Mouse (Mus musculus) stomach, embryonic 15.5 days (tissue): ENCODE results near the gene Psmd7. TPM values are rescaled to one million over a fixed set of nuclear protein-coding genes. Genes with fewer than 3 reads are reported as not detected.

Experiments used
- ATAC-seq: fragments of 200-750 bp; cut with Nextera tagmentation; 2 replicates; pipeline ENCODE4 v1.8.0; 2017; ENCODE audit warnings: low read depth, moderate number of reproducible peaks, moderate TSS enrichment; ENCODE audit not compliant: insufficient read depth, low FRiP score
- H3K27ac ChIP-seq: fragments of 300-500 bp; sonication (generic); 2 replicates; pipeline ENCODE4 v1.5.1; 2015; ENCODE audit warnings: mild to moderate bottlenecking, inconsistent platforms
- H3K27me3 ChIP-seq: fragments of 300-500 bp; sonication (generic); replicated peaks from 2 replicates; pipeline ENCODE4 v1.6.1; 2015; ENCODE audit warnings: inconsistent platforms
- H3K36me3 ChIP-seq: fragments of 300-500 bp; sonication (generic); 2 replicates; pipeline ENCODE4 v1.6.1; 2015; ENCODE audit warnings: inconsistent platforms
- H3K4me1 ChIP-seq: fragments of 300-500 bp; sonication (generic); 2 replicates; pipeline ENCODE4 v1.6.1; 2015; ENCODE audit warnings: inconsistent platforms
- H3K4me2 ChIP-seq: fragments of 300-500 bp; sonication (generic); 2 replicates; pipeline ENCODE4 v1.6.1; 2015; ENCODE audit warnings: mild to moderate bottlenecking, inconsistent platforms
- H3K4me3 ChIP-seq: fragments of 300-500 bp; sonication (generic); replicated peaks from 2 replicates; pipeline ENCODE4 v1.5.1; 2015; ENCODE audit warnings: inconsistent platforms
- H3K9ac ChIP-seq: fragments of 300-500 bp; sonication (generic); 2 replicates; pipeline ENCODE4 v1.6.1; 2015; ENCODE audit warnings: inconsistent platforms
- H3K9me3 ChIP-seq: fragments of 300-500 bp; sonication (generic); 2 replicates; pipeline ENCODE4 v1.6.1; 2016; ENCODE audit warnings: inconsistent platforms
- WGBS: fragments of 180-500 bp; shearing (Covaris S2); methylation state at CpG from one replicate; pipeline ENCODE4 v1.1.7; 2015; 5-methylcytosine and 5-hydroxymethylcytosine counted together
- microRNA counts: library from miRNA; unstranded; fragments of <30 nt; microRNA quantifications from one replicate; lab custom pipeline; 2016
- microRNA-seq: library from miRNA; unstranded; fragments of <30 nt; microRNA quantifications from one replicate; pipeline ENCODE4, GENCODE M21; 2016
- polyA plus RNA-seq: library from polyadenylated mRNA; unstranded; fragments of >200 nt; fragmentation: Nextera tagmentation; extraction: Ambion mirVana; gene quantifications from 2 replicates; pipeline ENCODE4 v1.2.1, GENCODE M21; 2015

Psmd7 gene
- polyA plus RNA-seq, 1 experiment from 2014 or later, result 263 TPM

DNA sequence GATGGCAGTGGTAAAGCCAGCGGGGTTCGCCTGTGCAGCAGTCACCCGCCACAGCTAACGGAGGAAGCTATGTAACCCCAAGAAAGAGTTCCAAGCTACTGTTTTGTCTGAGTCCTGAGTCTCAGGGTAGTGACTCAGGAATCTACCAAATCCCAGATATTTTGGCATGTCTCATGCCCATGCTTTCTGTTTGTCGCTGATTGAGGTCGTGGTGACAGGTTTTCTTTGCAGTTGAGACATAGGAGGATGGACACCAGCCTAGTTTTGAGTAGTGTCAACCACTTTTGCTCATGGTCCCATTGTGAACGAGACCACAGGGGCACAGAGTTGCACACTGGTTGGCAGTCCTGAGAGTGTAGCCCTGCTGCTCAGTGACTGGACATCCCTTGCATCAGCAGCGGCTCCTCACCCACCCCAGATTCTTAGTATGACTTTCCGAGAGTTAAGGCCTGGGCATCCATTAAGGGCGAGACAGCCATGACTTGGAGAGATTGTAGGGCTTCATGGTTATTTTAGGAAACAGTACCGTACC is 42.6 kb downstream of the Psmd7 start:
- ATAC-seq, result no peak
- Histone ChIP-seq H3K4me2 (no peak overlapping the region), H3K36me3 (no peaks in the 10 kb centered on the region), H3K9ac (no peak overlapping the region), H3K4me3 (no peak overlapping the region), H3K4me1 (0 out of 2 replicates have a peak, but pooled peaks cover 7% of the 10 kb centered on the region), H3K27ac (no peak overlapping the region), H3K9me3 (no peaks in the 10 kb centered on the region), H3K27me3 (no peaks in the 10 kb centered on the region)
- 91% methylated on average over 11 of the region's 11 CpGs for WGBS

DNA sequence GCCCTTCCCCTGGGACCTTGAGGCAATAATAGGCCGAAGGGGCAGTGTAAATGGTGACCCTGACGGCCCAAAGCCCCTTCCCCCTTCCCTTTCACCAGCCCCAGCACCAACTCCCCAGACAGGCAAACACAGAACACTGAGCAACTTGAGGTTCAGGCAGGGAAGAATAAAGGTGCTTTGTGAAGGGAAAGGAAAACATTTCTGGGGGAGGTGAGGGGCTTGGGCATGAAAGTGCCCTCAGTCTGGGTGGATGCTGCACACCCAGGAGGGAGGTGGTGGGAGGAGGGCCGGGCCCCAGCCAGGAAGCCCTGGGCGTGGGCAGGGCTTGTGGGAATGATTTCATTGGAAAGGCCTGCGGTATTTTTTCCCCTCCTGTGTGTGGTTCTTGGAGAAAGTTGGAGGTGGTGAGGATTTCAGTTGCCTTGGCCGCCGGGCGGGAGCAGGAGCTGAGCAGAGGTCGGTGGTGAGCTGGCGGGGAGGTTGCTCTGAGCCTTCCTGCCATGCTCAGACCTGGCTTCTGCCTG is 43.6 kb downstream of the Psmd7 start:
- no peak overlapping the region for H3K4me2 ChIP-seq
- no peaks in the 10 kb centered on the region for H3K9me3 ChIP-seq
- WGBS, result 46% methylated on average over 10 of the region's 10 CpGs
- H3K4me3 ChIP-seq, result no peak overlapping the region
- 0 out of 2 replicates have a peak, but pooled peaks cover 7% of the 10 kb centered on the region for H3K4me1 ChIP-seq
- ATAC-seq, result peak; percentile 73; the same call in 1 of the 2 replicates
- no peaks in the 10 kb centered on the region for H3K27me3 ChIP-seq
- H3K9ac ChIP-seq, result no peak overlapping the region
- peak overlapping the region; percentile 65; the same call in 1 of the 2 replicates for H3K27ac ChIP-seq
- no peaks in the 10 kb centered on the region for H3K36me3 ChIP-seq

DNA sequence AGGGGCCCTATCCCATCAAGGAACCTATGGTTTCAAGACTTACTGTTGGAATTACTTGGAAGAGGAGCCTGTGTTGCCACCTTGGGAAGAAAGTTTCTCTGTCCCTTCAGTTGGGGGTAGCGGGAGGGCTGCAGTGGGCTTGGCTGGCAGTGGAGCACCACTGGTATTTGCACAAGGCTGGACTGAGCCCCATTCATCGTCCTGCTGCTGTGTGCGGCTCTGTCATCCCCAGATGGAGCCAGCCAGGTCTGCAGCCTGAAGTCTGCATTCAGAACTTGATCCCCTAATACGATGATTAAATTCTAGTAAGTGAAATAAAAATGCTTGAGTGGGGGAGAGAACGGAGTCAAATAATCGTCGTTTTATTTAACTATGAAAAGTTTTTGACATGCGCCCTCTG is 44.1 kb downstream of the Psmd7 start:
- no peak for ATAC-seq
- WGBS, result 64% methylated on average over 8 of the region's 8 CpGs
- Histone ChIP-seq H3K9me3 (no peaks in the 10 kb centered on the region), H3K4me1 (0 out of 2 replicates have a peak, but pooled peaks cover 7% of the 10 kb centered on the region), H3K9ac (no peak overlapping the region), H3K36me3 (no peaks in the 10 kb centered on the region), H3K4me2 (no peak overlapping the region), H3K4me3 (no peak overlapping the region), H3K27me3 (no peaks in the 10 kb centered on the region), H3K27ac (peak overlapping the region; percentile 65; the same call in 1 of the 2 replicates)

DNA sequence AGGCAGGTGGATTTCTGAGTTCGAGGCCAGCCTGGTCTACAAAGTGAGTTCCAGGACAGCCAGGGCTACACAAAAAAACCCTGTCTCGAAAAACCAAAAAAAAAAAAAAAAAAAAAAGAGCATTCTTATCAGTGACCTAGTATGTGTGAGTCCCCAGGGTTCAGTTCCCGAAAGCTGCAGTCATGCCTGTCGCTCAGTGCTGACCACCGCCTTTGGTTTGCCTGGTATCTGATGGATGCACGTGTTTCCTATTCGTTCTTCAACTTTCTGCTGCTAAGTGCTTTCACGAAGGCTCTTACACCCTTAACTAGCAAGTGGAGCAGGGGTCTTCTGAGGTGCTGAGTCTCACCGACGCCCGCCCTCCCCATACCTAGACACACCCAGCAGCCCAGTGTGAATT is 44.5 kb downstream of the Psmd7 start:
- no peak overlapping the region for H3K27ac ChIP-seq

GRCm38 (mm10) chr8:107542151-107542550 is 46.1 kb downstream of the Psmd7 start:
- Histone ChIP-seq H3K4me2 (no peak overlapping the region), H3K36me3 (no peaks in the 10 kb centered on the region), H3K27me3 (no peaks in the 10 kb centered on the region), H3K4me3 (no peak overlapping the region), H3K9me3 (no peaks in the 10 kb centered on the region), H3K9ac (no peak overlapping the region), H3K27ac (no peak overlapping the region), H3K4me1 (0 out of 2 replicates have a peak, but pooled peaks cover 7% of the 10 kb centered on the region)
- 94% methylated on average over 3 of the region's 3 CpGs for WGBS
- no peak for ATAC-seq

More for the DNA sequence above, 44.5 kb downstream of the Psmd7 start:
- no peak overlapping the region for H3K9ac ChIP-seq
- H3K9me3 ChIP-seq, result no peaks in the 10 kb centered on the region
- no peak for ATAC-seq
- WGBS, result 84% methylated on average over 11 of the region's 11 CpGs
- no peaks in the 10 kb centered on the region for H3K36me3 ChIP-seq
- H3K27me3 ChIP-seq, result no peaks in the 10 kb centered on the region
- H3K4me2 ChIP-seq, result no peak overlapping the region
- 0 out of 2 replicates have a peak, but pooled peaks cover 7% of the 10 kb centered on the region for H3K4me1 ChIP-seq
- H3K4me3 ChIP-seq, result no peak overlapping the region

GRCm38 (mm10) chr8:107541369-107541768 is 46.9 kb downstream of the Psmd7 start:
- Histone ChIP-seq H3K36me3 (no peaks in the 10 kb centered on the region), H3K4me2 (no peak overlapping the region), H3K9me3 (no peaks in the 10 kb centered on the region)

DNA sequence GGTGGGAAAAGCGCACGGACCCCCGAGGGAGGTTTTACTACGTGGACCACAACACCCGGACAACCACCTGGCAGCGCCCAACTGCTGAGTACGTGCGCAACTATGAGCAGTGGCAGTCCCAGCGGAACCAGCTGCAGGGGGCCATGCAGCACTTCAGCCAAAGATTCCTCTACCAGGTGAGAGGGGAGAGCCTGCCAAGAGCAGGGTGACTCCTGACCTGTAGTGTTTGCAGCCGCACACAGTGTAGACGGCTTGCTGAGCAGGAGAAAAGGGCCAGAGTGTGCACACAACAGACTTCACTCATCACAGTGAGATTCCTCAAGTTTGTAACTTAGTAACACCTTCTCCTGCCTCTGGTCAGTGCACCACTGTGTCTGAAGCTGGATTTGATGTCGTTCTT is 47.6 kb downstream of the Psmd7 start:
- H3K27ac ChIP-seq, result no peak overlapping the region
- no peak for ATAC-seq
- 0 out of 2 replicates have a peak, but pooled peaks cover 7% of the 10 kb centered on the region for H3K4me1 ChIP-seq
- H3K36me3 ChIP-seq, result no peaks in the 10 kb centered on the region
- WGBS, result 88% methylated on average over 12 of the region's 12 CpGs
- H3K4me3 ChIP-seq, result no peak overlapping the region
- H3K4me2 ChIP-seq, result no peak overlapping the region
- H3K9ac ChIP-seq, result no peak overlapping the region
- H3K27me3 ChIP-seq, result no peaks in the 10 kb centered on the region
- no peaks in the 10 kb centered on the region for H3K9me3 ChIP-seq

More at GRCm38 (mm10) chr8:107541369-107541768, 46.9 kb downstream of the Psmd7 start:
- Histone ChIP-seq H3K27me3 (no peaks in the 10 kb centered on the region), H3K4me3 (no peak overlapping the region), H3K4me1 (0 out of 2 replicates have a peak, but pooled peaks cover 7% of the 10 kb centered on the region), H3K27ac (no peak overlapping the region), H3K9ac (no peak overlapping the region)
- 79% methylated on average over 4 of the region's 4 CpGs for WGBS
- no peak for ATAC-seq

DNA sequence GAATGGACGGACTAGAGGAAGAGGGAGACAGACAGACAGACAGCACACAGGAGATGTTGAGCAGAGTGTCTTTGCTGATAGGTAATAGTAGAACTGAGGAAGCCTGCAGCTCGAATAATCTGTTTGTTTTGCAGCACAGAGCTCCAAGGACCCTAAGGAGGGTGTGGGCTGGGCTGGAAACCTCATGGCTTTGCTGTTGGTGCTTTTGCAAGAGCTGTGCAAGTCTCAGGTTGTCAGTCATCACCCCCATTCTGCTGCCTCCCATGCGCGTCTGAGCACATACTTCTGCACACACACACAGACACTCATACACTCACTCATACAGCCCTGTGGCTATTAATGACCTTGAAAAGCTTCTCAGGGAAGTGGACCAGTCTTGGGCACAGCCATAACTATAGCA is 50.8 kb downstream of the Psmd7 start:
- no peaks in the 10 kb centered on the region for H3K27me3 ChIP-seq
- no peaks in the 10 kb centered on the region for H3K9me3 ChIP-seq
- H3K4me1 ChIP-seq, result no peaks in the 10 kb centered on the region
- ATAC-seq, result no peak
- no peaks in the 10 kb centered on the region for H3K36me3 ChIP-seq
- 80% methylated on average over 4 of the region's 4 CpGs for WGBS
- no peak overlapping the region for H3K4me2 ChIP-seq
- no peak overlapping the region for H3K4me3 ChIP-seq
- H3K9ac ChIP-seq, result no peak overlapping the region
- no peak overlapping the region for H3K27ac ChIP-seq

MicroRNA genes within 50 kb of the gene (microRNA counts, 519-probe panel; counts per million panel counts)
- 2,629 counts per million, percentile 63 among the panel's probes with 10 or more counts for microRNA mmu-miR-140 (lab: Ali Mortazavi, UCI)

Small RNA genes within 50 kb of the gene (microRNA-seq; reads per million reads assigned to microRNA genes)
- gene Mir140, result 1,805 reads per million, percentile 80 among the genes with 10 or more reads in this experiment

Other genes starting within 250 kb of the Psmd7 start
- gene Nqo1, start 185.3 kb downstream of the Psmd7 start, polyA plus RNA-seq, result 15.7 and 16.3 TPM in 2 replicates
- gene Nob1, start 163.4 kb downstream of the Psmd7 start, polyA plus RNA-seq, result 68.4 and 73.4 TPM in 2 replicates
- 33.2 and 36.5 TPM in 2 replicates for gene Wwp2, start 152.1 kb downstream of the Psmd7 start, polyA plus RNA-seq